Mouse (Mus musculus): ENCODE data around the gene Gm20823. TPM values are rescaled to one million over a fixed set of nuclear protein-coding genes. Genes with fewer than 3 reads are reported as not detected.

Gm20823 gene
- polyA plus RNA-seq (2012; rRNA removed; ENCODE audit: low replicate concordance), result not detected in 2 replicates

DNA sequence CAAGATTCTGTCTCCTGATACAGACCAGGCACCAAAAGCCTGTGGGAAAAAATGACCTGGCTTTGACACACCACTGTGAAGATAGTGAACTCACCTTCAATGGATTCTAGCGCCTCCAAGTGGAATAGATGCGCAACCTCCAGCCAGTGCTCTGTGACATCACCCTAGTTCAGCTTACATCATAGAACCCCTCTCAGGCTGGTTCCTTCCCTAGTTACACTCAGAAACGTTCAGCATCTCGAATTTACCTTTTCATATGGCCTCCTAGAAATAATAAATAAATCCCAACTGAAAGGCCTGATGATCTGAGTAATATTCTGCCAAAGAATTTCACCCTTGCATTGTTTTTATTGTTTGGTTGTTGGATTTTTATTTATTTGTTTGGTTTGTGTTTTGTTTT is at the start of gene Gm20823:
Gm20823 (minus strand) TSS at position 101 of the 400 bp plus-strand sequence.

